Mouse (Mus musculus): ENCODE results near the gene Cxcl12.

The Cxcl12 gene

GRCm38 (mm10) chr6:117175113-117175793 lies 6.9 kb downstream of the Cxcl12 start:
- DNase-seq = no peak

GRCm38 (mm10) chr6:117176406-117176805 lies 8.1 kb downstream of the Cxcl12 start:
- DNase-seq = no peak

GRCm38 (mm10) chr6:117180303-117180702 lies 12.0 kb downstream of the Cxcl12 start:
- no peak for DNase-seq

- no peak for DNase-seq
Measured at GRCm38 (mm10) chr6:117185381-117185780, 17.0 kb downstream of the Cxcl12 start.

GRCm38 (mm10) chr6:117190453-117190852 lies 22.1 kb downstream of the Cxcl12 start:
- DNase-seq = no peak

GRCm38 (mm10) chr6:117191741-117192140 lies 23.4 kb downstream of the Cxcl12 start:
- no peak for DNase-seq

- peak; percentile 52 for DNase-seq
Measured at GRCm38 (mm10) chr6:117192678-117193077, 24.3 kb downstream of the Cxcl12 start.

- no peak for DNase-seq
Measured at GRCm38 (mm10) chr6:117195270-117195669, 26.9 kb downstream of the Cxcl12 start.

- DNase-seq = no peak
Measured at GRCm38 (mm10) chr6:117198871-117199270, 30.5 kb downstream of the Cxcl12 start.

- DNase-seq = no peak
Measured at GRCm38 (mm10) chr6:117199718-117200117, 31.4 kb downstream of the Cxcl12 start.

GRCm38 (mm10) chr6:117200916-117201315 lies 32.6 kb downstream of the Cxcl12 start:
- DNase-seq = no peak

- no peak for DNase-seq
Measured at GRCm38 (mm10) chr6:117201396-117201795, 33.1 kb downstream of the Cxcl12 start.

GRCm38 (mm10) chr6:117201859-117202258 lies 33.5 kb downstream of the Cxcl12 start:
- no peak for DNase-seq

GRCm38 (mm10) chr6:117202856-117203400 lies 34.6 kb downstream of the Cxcl12 start:
- DNase-seq = no peak

- DNase-seq = no peak
Measured at GRCm38 (mm10) chr6:117204112-117204511, 35.8 kb downstream of the Cxcl12 start.

GRCm38 (mm10) chr6:117206834-117207233 lies 38.5 kb downstream of the Cxcl12 start:
- no peak for DNase-seq

GRCm38 (mm10) chr6:117207289-117207688 lies 39.0 kb downstream of the Cxcl12 start:
- no peak for DNase-seq

- DNase-seq = no peak
Measured at GRCm38 (mm10) chr6:117210086-117210485, 41.8 kb downstream of the Cxcl12 start.

- DNase-seq = no peak
Measured at GRCm38 (mm10) chr6:117210536-117210935, 42.2 kb downstream of the Cxcl12 start.

- no peak for DNase-seq
Measured at GRCm38 (mm10) chr6:117214506-117214905, 46.2 kb downstream of the Cxcl12 start.

GRCm38 (mm10) chr6:117218442-117219299 lies 50.3 kb downstream of the Cxcl12 start:
- DNase-seq = no peak

GRCm38 (mm10) chr6:117219300-117219680 lies 51.0 kb downstream of the Cxcl12 start:
- DNase-seq = peak; percentile 14

GRCm38 (mm10) chr6:117219911-117220481 lies 51.7 kb downstream of the Cxcl12 start:
- no peak for DNase-seq
